Mouse (Mus musculus) heart, embryonic 11.5 days (tissue): ENCODE results near the gene Egfr. TPM values are rescaled to one million over a fixed set of nuclear protein-coding genes. Genes with fewer than 3 reads are reported as not detected.
A peak's percentile ranks its signal among the peaks of the same experiment; 100 is the strongest.

Source experiments
- ATAC-seq: fragments of 200-750 bp; cut with Nextera tagmentation; replicated peaks from 2 replicates; pipeline ENCODE4 v1.8.0; 2017; ENCODE audit warnings: moderate library complexity; ENCODE audit not compliant: insufficient number of reproducible peaks, low FRiP score, low TSS enrichment
- H3K27ac ChIP-seq: fragments of 300-500 bp; sonication (generic); 2 replicates; pipeline ENCODE4 v1.5.1; 2014; ENCODE audit warnings: mild to moderate bottlenecking, low read depth, low read length
- H3K27me3 ChIP-seq: fragments of 300-500 bp; sonication (generic); 2 replicates; pipeline ENCODE4 v1.6.1; 2014; ENCODE audit warnings: mild to moderate bottlenecking, low read length, mixed read lengths; ENCODE audit not compliant: control insufficient read depth, insufficient read depth
- H3K36me3 ChIP-seq: fragments of 300-500 bp; sonication (generic); 2 replicates; pipeline ENCODE4 v1.6.1; 2014; ENCODE audit warnings: mild to moderate bottlenecking, low read length, moderate library complexity, mixed read lengths; ENCODE audit not compliant: control insufficient read depth, insufficient read depth
- H3K4me1 ChIP-seq: fragments of 300-500 bp; sonication (generic); 2 replicates; pipeline ENCODE4 v1.6.1; 2014; ENCODE audit warnings: low read length; ENCODE audit not compliant: control insufficient read depth, insufficient read depth
- H3K4me2 ChIP-seq: fragments of 300-500 bp; sonication (generic); 2 replicates; pipeline ENCODE4 v1.6.1; 2014; ENCODE audit warnings: mild to moderate bottlenecking, moderate library complexity
- H3K4me3 ChIP-seq: fragments of 300-500 bp; sonication (generic); 2 replicates; pipeline ENCODE4 v1.5.1; 2014; ENCODE audit warnings: low read depth, low read length
- H3K9ac ChIP-seq: fragments of 300-500 bp; sonication (generic); 2 replicates; pipeline ENCODE4 v1.6.1; 2014; ENCODE audit warnings: mild to moderate bottlenecking, low read depth, low read length, moderate library complexity
- H3K9me3 ChIP-seq: fragments of 300-500 bp; sonication (generic); replicated peaks from 2 replicates; pipeline ENCODE4 v1.6.1; 2016; ENCODE audit warnings: low read length; ENCODE audit not compliant: control insufficient read depth
- WGBS: fragments of 180-500 bp; shearing (Covaris S2); extraction: QIAGEN DNeasy Blood & Tissue Kit; methylation state at CpG from one replicate; pipeline ENCODE4 v1.1.7; 2014; ENCODE audit not compliant: insufficient replicate concordance; 5-methylcytosine and 5-hydroxymethylcytosine counted together
- polyA plus RNA-seq: library from polyadenylated mRNA; unstranded; fragments of >200 nt; fragmentation: Nextera tagmentation; extraction: Ambion mirVana; gene quantifications from 2 replicates; pipeline ENCODE4 v1.2.1, GENCODE M21; 2014

Egfr gene
- polyA plus RNA-seq, 1 experiment from 2014 or later: 3.7 TPM

GRCm38 (mm10) chr11:16742821-16743220 lies 9.2 kb upstream of the Egfr start:
- ATAC-seq: no peak
- H3K4me2 ChIP-seq: no peak overlapping the region
- no peaks in the 10 kb centered on the region for H3K36me3 ChIP-seq
- no peak overlapping the region for H3K4me3 ChIP-seq
- H3K4me1 ChIP-seq: no peaks in the 10 kb centered on the region
- H3K9ac ChIP-seq: no peak overlapping the region
- WGBS: 78% methylated on average over 2 of the region's 2 CpGs
- H3K9me3 ChIP-seq: no peaks in the 10 kb centered on the region
- H3K27me3 ChIP-seq: no peaks in the 10 kb centered on the region
- no peak overlapping the region for H3K27ac ChIP-seq

- peak overlapping the region; percentile 51 for H3K4me3 ChIP-seq
- H3K36me3 ChIP-seq: no peaks in the 10 kb centered on the region
- H3K27ac ChIP-seq: no peak overlapping the region
- 0 out of 2 replicates have a peak, but pooled peaks cover 3% of the 10 kb centered on the region for H3K4me1 ChIP-seq
- ATAC-seq: no peak
- H3K9ac ChIP-seq: no peak overlapping the region; the same call in 1 of the 2 replicates
- 32% methylated on average over 7 of the region's 7 CpGs for WGBS
- H3K4me2 ChIP-seq: peak overlapping the region; percentile 84
- no peaks in the 10 kb centered on the region for H3K9me3 ChIP-seq
- H3K27me3 ChIP-seq: peaks cover 41% of the 10 kb centered on the region
Observed at GRCm38 (mm10) chr11:16751457-16751982, 483 bp upstream of the Egfr start.

GRCm38 (mm10) chr11:16752349-16753153 lies 548 bp downstream of the Egfr start:
- H3K9ac ChIP-seq: peak overlapping the region; percentile 58
- H3K36me3 ChIP-seq: no peaks in the 10 kb centered on the region
- H3K4me3 ChIP-seq: peak overlapping the region; percentile 51
- peaks cover 41% of the 10 kb centered on the region for H3K27me3 ChIP-seq
- no peak overlapping the region for H3K27ac ChIP-seq
- 0 out of 2 replicates have a peak, but pooled peaks cover 3% of the 10 kb centered on the region for H3K4me1 ChIP-seq
- H3K9me3 ChIP-seq: no peaks in the 10 kb centered on the region
- under 1% methylated on average over 68 of the region's 68 CpGs for WGBS
- peak overlapping the region; percentile 84 for H3K4me2 ChIP-seq
- peak; percentile 29; the same call in 1 of the 2 replicates for ATAC-seq

GRCm38 (mm10) chr11:16753154-16754040 lies 1.4 kb downstream of the Egfr start:
- Histone ChIP-seq H3K4me3 (peak overlapping the region; percentile 51), H3K36me3 (no peaks in the 10 kb centered on the region), H3K4me1 (0 out of 2 replicates have a peak, but pooled peaks cover 3% of the 10 kb centered on the region), H3K4me2 (peak overlapping the region; percentile 84), H3K9me3 (no peaks in the 10 kb centered on the region), H3K27ac (no peak overlapping the region), H3K9ac (no peak overlapping the region), H3K27me3 (peaks cover 41% of the 10 kb centered on the region)
- WGBS: 37% methylated on average over 18 of the region's 18 CpGs
- no peak for ATAC-seq

- Histone ChIP-seq H3K27ac (no peak overlapping the region), H3K36me3 (no peaks in the 10 kb centered on the region), H3K9me3 (no peaks in the 10 kb centered on the region), H3K9ac (no peak overlapping the region), H3K27me3 (peaks cover 4% of the 10 kb centered on the region), H3K4me1 (no peaks in the 10 kb centered on the region), H3K4me2 (no peak overlapping the region), H3K4me3 (no peak overlapping the region)
- ATAC-seq: no peak
- 73% methylated on average over 6 of the region's 6 CpGs for WGBS
Observed at GRCm38 (mm10) chr11:16759930-16760329, 7.9 kb downstream of the Egfr start.

GRCm38 (mm10) chr11:16761184-16761583 lies 9.2 kb downstream of the Egfr start:
- Histone ChIP-seq H3K9me3 (no peaks in the 10 kb centered on the region), H3K4me1 (no peaks in the 10 kb centered on the region), H3K27me3 (no peaks in the 10 kb centered on the region; the same call in 1 of the 2 replicates), H3K36me3 (no peaks in the 10 kb centered on the region), H3K4me3 (no peak overlapping the region), H3K4me2 (no peak overlapping the region), H3K27ac (no peak overlapping the region), H3K9ac (no peak overlapping the region)
- WGBS: 72% methylated on average over 2 of the region's 2 CpGs
- ATAC-seq: no peak

GRCm38 (mm10) chr11:16766038-16766815 lies 14.2 kb downstream of the Egfr start:
- WGBS: 73% methylated on average over 9 of the region's 9 CpGs
- no peak overlapping the region for H3K4me3 ChIP-seq
- H3K9ac ChIP-seq: no peak overlapping the region
- H3K4me2 ChIP-seq: no peak overlapping the region
- H3K9me3 ChIP-seq: no peaks in the 10 kb centered on the region
- no peak for ATAC-seq
- H3K36me3 ChIP-seq: no peaks in the 10 kb centered on the region
- H3K27ac ChIP-seq: no peak overlapping the region
- H3K27me3 ChIP-seq: no peaks in the 10 kb centered on the region; the same call in 1 of the 2 replicates
- H3K4me1 ChIP-seq: peaks cover 4% of the 10 kb centered on the region

- Histone ChIP-seq H3K4me3 (no peak overlapping the region), H3K36me3 (no peaks in the 10 kb centered on the region), H3K27ac (no peak overlapping the region), H3K9me3 (no peaks in the 10 kb centered on the region), H3K9ac (no peak overlapping the region), H3K4me2 (no peak overlapping the region), H3K27me3 (no peaks in the 10 kb centered on the region; the same call in 1 of the 2 replicates), H3K4me1 (peaks cover 4% of the 10 kb centered on the region)
- no peak for ATAC-seq
- WGBS: 78% methylated on average over 2 of the region's 2 CpGs
Observed at GRCm38 (mm10) chr11:16767984-16768383, 16.0 kb downstream of the Egfr start.
